Mouse (Mus musculus) thymus, adult 2 months (tissue): ENCODE data around the gene Gphn. TPM values are rescaled to one million over a fixed set of nuclear protein-coding genes. Genes with fewer than 3 reads are reported as not detected.

Source experiments
- DNase-seq: peaks from one replicate; pipeline ENCODE4 v3.0.0; 2021
- H3K27ac ChIP-seq: fragments of 200-500 bp; 2 replicates; pipeline ENCODE4 v1.5.1; 2012; ENCODE audit warnings: low read length, control low read depth; ENCODE audit not compliant: control insufficient read depth, insufficient read depth
- H3K27me3 ChIP-seq: fragments of 200-500 bp; 2 replicates; pipeline ENCODE4 v1.6.1; 2012; ENCODE audit warnings: mild to moderate bottlenecking, low read length, moderate library complexity, mixed read lengths; ENCODE audit not compliant: control insufficient read depth, insufficient read depth
- H3K36me3 ChIP-seq: fragments of 200-500 bp; 2 replicates; pipeline ENCODE4 v1.6.1; 2012; ENCODE audit warnings: mild to moderate bottlenecking, low read length, moderate library complexity; ENCODE audit not compliant: control insufficient read depth, insufficient read depth
- H3K4me1 ChIP-seq: fragments of 200-500 bp; replicated peaks from 2 replicates; pipeline ENCODE4 v1.6.1; 2012; ENCODE audit warnings: low read length; ENCODE audit not compliant: control insufficient read depth, insufficient read depth
- H3K4me3 ChIP-seq: fragments of 200-500 bp; 2 replicates; pipeline ENCODE4 v1.5.1; 2012; ENCODE audit warnings: mild to moderate bottlenecking, low read length, control low read depth, moderate library complexity; ENCODE audit not compliant: control insufficient read depth, insufficient read depth
- CTCF ChIP-seq: fragments of 200-500 bp; IDR thresholded peaks from 2 replicates; pipeline ENCODE4 v1.5.1; 2012; ENCODE audit warnings: mild to moderate bottlenecking, control low read depth, low read length, moderate library complexity, borderline replicate concordance; ENCODE audit not compliant: control insufficient read depth, poor library complexity, insufficient read depth; ENCODE audit errors: extremely low read depth
- POLR2A ChIP-seq: fragments of 200-500 bp; IDR thresholded peaks from 2 replicates; pipeline ENCODE4 v1.6.1; 2012; ENCODE audit warnings: mild to moderate bottlenecking, low read length, control low read depth, moderate library complexity; ENCODE audit not compliant: control insufficient read depth, poor library complexity, insufficient read depth; ENCODE audit errors: extremely low read depth
- WGBS: fragments of 180-500 bp; shearing (Covaris S2); methylation state at CpG from one replicate; pipeline ENCODE4 v1.1.7; 2018; 5-methylcytosine and 5-hydroxymethylcytosine counted together
- polyA plus RNA-seq: library from polyadenylated mRNA; depleted of rRNA; stranded (reverse); fragments of >200 nt; gene quantifications from 2 replicates; pipeline ENCODE4 v1.2.3, GENCODE M21; 2012; rRNA removed

The Gphn gene
- polyA plus RNA-seq, 1 experiment, result 8.2 TPM

DNA sequence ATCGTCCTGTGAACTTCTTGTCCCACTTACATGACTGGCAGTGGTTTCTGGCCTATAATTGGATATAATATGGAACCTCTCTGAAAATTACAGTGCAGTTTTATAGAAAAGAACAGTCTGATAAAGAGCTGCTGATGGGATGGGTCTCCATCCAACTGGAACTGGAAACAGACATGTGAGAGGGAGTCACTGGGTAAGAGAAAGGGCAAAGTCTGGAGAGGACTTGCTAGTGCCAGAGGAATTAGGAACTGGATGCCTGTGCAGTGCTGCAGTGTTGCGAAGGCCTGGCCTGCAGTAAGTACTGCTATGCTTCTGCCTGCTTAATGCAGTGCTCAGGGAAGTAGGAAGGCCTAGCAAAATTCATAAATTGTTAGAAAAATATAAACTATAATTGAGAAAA lies 467.1 kb downstream of the Gphn start:
- no peak overlapping the region for H3K27ac ChIP-seq
- no peaks in the 10 kb centered on the region for H3K27me3 ChIP-seq
- 95% methylated on average over 2 of the region's 2 CpGs for WGBS
- no peaks in the 10 kb centered on the region for H3K4me1 ChIP-seq
- DNase-seq, result no peak
- no peak for TF ChIP-seq POLR2A
- no peak for TF ChIP-seq CTCF
- no peak overlapping the region for H3K4me3 ChIP-seq
- H3K36me3 ChIP-seq, result no peaks in the 10 kb centered on the region

GRCm38 (mm10) chr12:78717783-78718182 lies 491.6 kb downstream of the Gphn start:
- H3K4me3 ChIP-seq, result no peak overlapping the region

GRCm38 (mm10) chr12:78727723-78728122 lies 501.5 kb downstream of the Gphn start:
- Histone ChIP-seq H3K4me3 (no peak overlapping the region), H3K36me3 (no peaks in the 10 kb centered on the region), H3K27ac (no peak overlapping the region), H3K27me3 (no peaks in the 10 kb centered on the region), H3K4me1 (no peaks in the 10 kb centered on the region)
- TF ChIP-seq CTCF (no peak), POLR2A (no peak)
- no peak for DNase-seq
- WGBS, result 88% methylated on average over 4 of the region's 4 CpGs

More at GRCm38 (mm10) chr12:78717783-78718182, 491.6 kb downstream of the Gphn start:
- 38% methylated on average over 2 of the region's 2 CpGs for WGBS
- TF ChIP-seq POLR2A (no peak), CTCF (no peak)
- H3K4me1 ChIP-seq, result no peaks in the 10 kb centered on the region
- no peak overlapping the region for H3K27ac ChIP-seq
- H3K36me3 ChIP-seq, result no peaks in the 10 kb centered on the region
- no peak for DNase-seq
- no peaks in the 10 kb centered on the region for H3K27me3 ChIP-seq

Other genes starting within 250 kb of the Gphn start
- gene Gm6657, start 32.1 kb upstream of the Gphn start, polyA plus RNA-seq, result not detected in 2 replicates